Comparison of ENCODE assay signal across 8 mouse cellular contexts in the genomic region with DNA sequence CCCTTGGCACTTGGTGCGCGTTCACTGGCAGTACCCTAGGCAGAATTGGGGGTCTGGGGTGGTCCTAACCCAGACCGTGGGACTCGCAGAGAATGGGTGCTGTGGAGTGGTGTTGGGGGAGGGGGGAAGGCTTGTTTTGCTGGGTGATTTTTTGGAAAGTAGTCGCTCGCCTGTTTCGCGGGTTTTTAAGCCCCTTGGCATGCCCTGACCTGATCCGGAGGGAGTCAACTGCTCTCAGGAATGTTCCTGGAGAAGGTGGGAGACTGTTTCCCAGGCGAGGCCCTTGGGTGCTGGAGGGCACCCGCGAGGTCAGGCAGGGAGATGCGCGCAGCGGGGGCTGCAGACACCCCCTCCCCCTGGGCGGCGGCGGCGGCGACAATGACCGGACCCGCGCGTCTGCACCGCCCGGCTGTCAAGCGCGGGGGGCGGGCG. TPM values are rescaled to one million over a fixed set of nuclear protein-coding genes. Genes with fewer than 3 reads are reported as not detected.
A peak's percentile ranks its signal among the peaks of the same experiment; 100 is the strongest.
DNase-seq lines count a peak whose midpoint lies in the region; ATAC-seq and TF ChIP-seq lines count a peak whose summit lies in the region.

A gene (plus strand): TSS at position 161 of the 432 bp plus-strand sequence.

- H3K27me3 ChIP-seq in E14TG2a.4 (ENCODE audit: insufficient read depth, low read length), result peaks cover 68% of the 10 kb centered on the region
- peaks cover 73% of the 10 kb centered on the region for H3K27me3 ChIP-seq in forebrain, embryonic 10.5 days (ENCODE audit: poor library complexity, severe bottlenecking)
- H3K27me3 ChIP-seq in hindbrain, embryonic 16.5 days (replicated peaks; ENCODE audit: control insufficient read depth, insufficient read depth, low read length), result no peaks in the 10 kb centered on the region

- peaks cover 14% of the 10 kb centered on the region for H3K4me1 ChIP-seq in E14TG2a.4 (replicated peaks; ENCODE audit: low read depth, low read length)
- H3K4me1 ChIP-seq in forebrain, embryonic 10.5 days, result peaks cover 44% of the 10 kb centered on the region
- H3K4me1 ChIP-seq in hindbrain, embryonic 16.5 days (ENCODE audit: control insufficient read depth, insufficient read depth, low read depth, low read length), result peaks cover 13% of the 10 kb centered on the region

- peak within 1 kb of the TSS; percentile 80 for H3K4me3 ChIP-seq in E14TG2a.4 (replicated peaks; ENCODE audit: low read length)
- peak within 1 kb of the TSS; percentile 86 for H3K4me3 ChIP-seq in forebrain, embryonic 10.5 days
- H3K4me3 ChIP-seq in hindbrain, embryonic 16.5 days (ENCODE audit: low read length), result peak within 1 kb of the TSS; percentile 92

- H3K27ac ChIP-seq in forebrain, embryonic 10.5 days, result peak within 1 kb of the TSS; percentile 96
- peak within 1 kb of the TSS; percentile 72 for H3K27ac ChIP-seq in hindbrain, embryonic 16.5 days (ENCODE audit: low read depth, low read length)

- intact Hi-C loops in gastrocnemius, postnatal 36 days (cut with DNase I), result no loop called here

- ATAC-seq in hindbrain, embryonic 16.5 days, result peak; percentile 12; the same call in 1 of the 2 replicates

- H3K9me3 ChIP-seq in E14TG2a.4 (ENCODE audit: low read length), result no peaks in the 10 kb centered on the region
- H3K9me3 ChIP-seq in forebrain, embryonic 10.5 days, result no peaks in the 10 kb centered on the region
- no peaks in the 10 kb centered on the region for H3K9me3 ChIP-seq in hindbrain, embryonic 16.5 days (ENCODE audit: control insufficient read depth, low read length)

- WGBS in forebrain, embryonic 10.5 days, result 5% methylated on average over 29 of the region's 30 CpGs
- 8% methylated on average over 18 of the region's 30 CpGs for WGBS in hindbrain, embryonic 16.5 days

- no peaks in the 10 kb centered on the region for H3K36me3 ChIP-seq in E14TG2a.4 (ENCODE audit: insufficient read depth, low read length)
- H3K36me3 ChIP-seq in forebrain, embryonic 10.5 days (replicated peaks), result peaks cover 12% of the 10 kb centered on the region
- no peaks in the 10 kb centered on the region for H3K36me3 ChIP-seq in hindbrain, embryonic 16.5 days (ENCODE audit: control insufficient read depth, insufficient read depth, low read length)

- peak within 1 kb of the TSS; percentile 92 for H3K4me2 ChIP-seq in hindbrain, embryonic 16.5 days (ENCODE audit: low read length)

- no peak for DNase-seq in gastrocnemius, postnatal 10 days
- DNase-seq in gastrocnemius, postnatal 25 days, result no peak
- DNase-seq in forebrain, embryonic 10.5 days (ENCODE audit: extremely low spot score, low spot score), result peak; percentile 49
- DNase-seq in naive thymus-derived CD4-positive, alpha-beta T cell, adult 2 months (ENCODE audit: low read depth), result peak; percentile 20
- no peak for DNase-seq in right cerebral cortex, postnatal 14 days
- no peak for DNase-seq in gastrocnemius, postnatal 36 days

- peak within 1 kb of the TSS; percentile 94 for H3K9ac ChIP-seq in hindbrain, embryonic 16.5 days (ENCODE audit: low read depth, low read length)

- no peak for TF ChIP-seq CTCF in E14TG2a.4 (conservative IDR thresholded peaks at IDR 0.05; ENCODE audit: low read length)

RNA-seq across cellular contexts. Expression of the gene that starts here (rescaled TPM):
- 10 to 100 TPM; 10.3 to 12.3 TPM for total RNA-seq in gastrocnemius, postnatal 10 days (2021)
- 1 to 10 TPM; 8.1 to 8.9 TPM for total RNA-seq in gastrocnemius, postnatal 25 days (2021)
- 0.84 and 1.1 TPM in 2 replicates for polyA plus RNA-seq in forebrain, embryonic 10.5 days (2016; fragmentation: Nextera tagmentation; extraction: Ambion mirVana)
- 0.81 and 1.4 TPM in 2 replicates for polyA plus RNA-seq in hindbrain, embryonic 16.5 days (2015; fragmentation: Nextera tagmentation; extraction: Ambion mirVana)
- total RNA-seq in gastrocnemius, postnatal 36 days (2021), result 1 to 10 TPM; 6.7 to 7.4 TPM

Comparison
In these comparisons a context has a peak if more than half of its experiments do, and no peak if none do; other contexts are left out.
1. DNase-seq: peak in forebrain, embryonic 10.5 days (single experiment) and naive thymus-derived CD4-positive, alpha-beta T cell, adult 2 months (single experiment); none in gastrocnemius, postnatal 10 days (single experiment), gastrocnemius, postnatal 25 days (single experiment), right cerebral cortex, postnatal 14 days (single experiment) and gastrocnemius, postnatal 36 days (0 of 2).
2. Peak in every context shown above with its lines, with median percentiles within 50 percentile points of each other: H3K4me3 ChIP-seq.